Mouse (Mus musculus) B cell, adult 2 months (primary cell): Measurements from ENCODE around the gene Hoxb5.

Experiments
- DNase-seq, 2 experiments: peaks; one replicate each; pipeline ENCODE4 v3.0.0; 2022

Gene Hoxb5

DNA sequence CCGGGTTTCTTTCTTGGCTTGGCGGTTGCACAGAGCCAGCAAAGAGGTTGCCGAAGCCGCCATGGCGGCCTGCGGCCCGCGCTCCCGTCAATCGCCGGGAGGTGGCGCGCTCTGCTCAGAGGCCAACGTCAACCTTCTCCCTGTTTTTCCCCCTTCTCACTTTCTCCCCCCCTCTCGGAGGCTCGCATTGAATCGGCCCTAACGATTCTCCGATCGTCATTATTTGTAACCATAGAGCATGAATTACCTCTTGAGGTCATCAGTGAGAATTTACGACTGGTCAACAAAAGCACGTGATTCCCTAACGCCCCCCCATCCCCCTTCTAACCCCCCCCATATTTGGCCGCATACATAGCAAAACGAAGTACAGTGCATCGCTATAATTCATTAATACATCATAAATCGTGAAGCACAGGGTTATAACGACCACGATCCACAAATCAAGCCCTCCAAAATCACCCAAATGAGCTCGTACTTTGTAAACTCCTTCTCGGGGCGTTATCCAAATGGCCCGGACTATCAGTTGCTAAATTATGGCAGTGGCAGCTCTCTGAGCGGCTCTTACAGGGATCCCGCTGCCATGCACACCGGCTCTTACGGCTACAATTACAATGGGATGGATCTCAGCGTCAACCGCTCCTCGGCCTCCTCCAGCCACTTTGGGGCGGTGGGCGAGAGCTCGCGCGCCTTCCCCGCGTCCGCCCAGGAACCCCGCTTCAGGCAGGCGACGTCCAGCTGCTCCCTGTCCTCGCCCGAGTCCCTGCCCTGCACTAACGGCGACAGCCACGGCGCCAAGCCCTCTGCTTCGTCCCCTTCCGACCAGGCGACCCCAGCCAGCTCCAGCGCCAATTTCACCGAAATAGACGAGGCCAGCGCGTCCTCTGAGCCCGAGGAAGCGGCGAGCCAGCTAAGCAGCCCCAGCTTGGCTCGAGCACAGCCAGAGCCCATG, at the start of gene Hoxb5:
TSS of gene Hoxb5 (plus strand) at position 186 of the 949 bp plus-strand sequence.
- peak; percentile 77 to 78 for DNase-seq

DNA sequence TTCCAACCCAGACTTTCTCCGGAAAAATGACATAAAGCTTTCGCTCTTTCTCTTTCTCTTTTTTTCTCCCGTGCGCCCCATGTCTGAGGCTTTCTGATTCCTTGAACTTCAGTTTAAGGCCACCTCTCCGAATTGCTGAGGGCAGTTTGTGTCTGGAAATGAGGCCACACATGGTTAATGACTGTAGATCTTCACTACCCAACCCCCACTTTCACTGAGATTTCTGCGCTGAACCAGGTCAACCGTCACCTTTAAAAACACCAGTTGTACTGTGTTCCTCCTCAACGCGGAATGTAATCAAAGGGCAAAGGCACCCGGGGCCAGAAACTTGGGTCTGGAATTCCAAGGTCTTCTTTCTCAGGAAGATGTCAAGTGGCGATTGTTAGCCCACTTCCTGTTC, 48.9 kb upstream of the Hoxb5 start:
- DNase-seq, result no peak

- no peak for DNase-seq
Measured at GRCm38 (mm10) chr11:96255111-96255995, 47.8 kb upstream of the Hoxb5 start.

- DNase-seq, result no peak
Measured at GRCm38 (mm10) chr11:96255996-96256445, 47.1 kb upstream of the Hoxb5 start.

DNA sequence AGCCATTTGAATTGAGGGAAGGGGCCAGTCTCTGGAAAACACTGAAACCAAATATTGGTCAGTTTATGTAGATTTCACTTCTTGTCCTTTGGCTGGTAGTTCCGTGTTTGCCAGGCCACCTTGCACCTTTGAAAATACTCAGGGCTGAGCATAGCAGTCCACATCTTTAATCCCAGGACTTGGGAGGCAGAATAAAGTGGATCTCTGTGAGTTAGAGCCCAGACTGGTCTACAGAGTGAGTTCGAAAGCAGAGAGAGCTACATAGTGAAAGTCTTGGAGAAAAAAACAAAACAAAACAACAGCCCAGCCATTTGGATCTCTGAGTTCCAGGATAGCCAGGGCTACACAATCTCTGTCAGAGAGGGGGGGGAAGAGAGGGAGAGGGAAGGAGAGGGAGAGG, 46.0 kb upstream of the Hoxb5 start:
- no peak for DNase-seq

GRCm38 (mm10) chr11:96259038-96259437, 44.1 kb upstream of the Hoxb5 start:
- DNase-seq, result no peak

DNA sequence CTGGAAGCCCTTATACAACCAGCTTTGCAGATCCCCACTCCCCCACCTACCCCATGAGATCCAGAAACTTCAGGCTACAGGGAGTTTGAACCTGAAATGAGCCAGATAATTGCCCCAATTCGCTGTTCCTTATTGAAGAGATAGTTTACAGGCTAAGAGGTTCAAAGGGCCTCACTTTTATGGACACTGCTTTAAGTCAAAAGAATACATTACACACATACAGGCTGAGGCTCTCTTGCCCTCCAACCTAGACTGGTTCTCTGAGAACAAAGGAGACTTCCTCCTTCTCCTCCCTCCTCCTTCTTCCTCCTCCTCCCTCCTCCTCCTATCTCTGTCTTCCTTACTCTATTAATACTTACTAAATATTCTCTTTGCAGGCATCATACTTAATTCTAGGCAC, 43.6 kb upstream of the Hoxb5 start:
- no peak for DNase-seq

DNA sequence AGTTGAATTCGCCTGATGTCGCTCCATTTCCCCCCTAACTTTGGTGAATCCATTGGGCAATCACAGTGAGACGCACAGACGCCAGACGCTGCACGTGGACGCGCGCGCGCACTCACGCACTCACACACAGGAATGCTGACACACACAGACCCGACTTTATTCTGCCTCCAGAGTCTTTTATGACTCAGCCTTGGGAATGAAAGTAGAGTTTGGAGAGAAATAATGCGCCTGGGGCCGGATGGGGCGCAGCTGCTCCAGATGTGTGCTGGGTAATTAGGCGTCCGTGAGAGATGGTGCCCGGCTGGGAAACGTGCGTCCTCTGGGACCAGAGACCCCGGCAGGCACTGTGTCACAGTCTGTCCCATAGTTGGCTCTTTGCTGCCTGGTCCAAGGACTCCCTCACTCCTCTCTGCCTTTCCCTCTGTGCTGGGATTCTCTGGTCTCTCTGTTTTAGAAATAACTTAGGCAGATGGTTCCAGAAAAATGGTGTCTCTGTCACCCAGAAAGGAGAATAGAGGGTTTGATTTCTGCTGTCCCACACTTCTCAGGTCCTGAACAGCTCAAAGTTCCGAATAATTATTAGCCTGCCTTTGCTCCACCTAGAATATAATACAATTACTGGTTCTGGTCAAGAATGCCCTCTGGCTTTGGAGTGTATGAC, 42.7 kb upstream of the Hoxb5 start:
- DNase-seq, result no peak

DNA sequence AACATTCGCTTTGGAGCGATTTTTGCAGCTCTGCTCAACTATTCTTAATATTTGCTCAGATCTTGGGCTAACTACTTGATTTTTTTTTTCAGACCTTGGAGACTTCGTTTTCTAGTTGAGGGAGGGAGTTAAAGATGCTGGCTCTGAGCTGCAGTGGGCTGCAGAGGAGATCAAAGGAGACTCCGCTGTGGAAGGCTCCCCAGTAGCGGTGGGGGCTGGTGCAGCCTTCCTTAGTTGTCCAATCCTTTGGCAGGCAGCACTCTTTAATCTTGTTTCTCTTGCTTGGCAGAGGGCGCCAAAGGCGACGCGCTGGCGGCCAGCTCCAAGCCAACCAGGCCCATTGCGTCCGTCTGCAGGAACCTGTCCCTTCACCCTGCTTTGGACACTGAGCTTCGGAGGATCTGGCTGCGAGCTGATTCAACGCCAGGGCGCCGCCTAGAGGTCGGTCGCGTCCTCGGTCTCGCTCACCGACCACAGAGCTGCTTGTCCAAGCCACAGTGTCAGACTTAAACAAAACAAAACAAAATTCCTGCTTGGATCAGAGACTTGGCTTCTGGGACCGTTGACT, 41.7 kb upstream of the Hoxb5 start:
- DNase-seq, result peak; percentile 59 to 63

DNA sequence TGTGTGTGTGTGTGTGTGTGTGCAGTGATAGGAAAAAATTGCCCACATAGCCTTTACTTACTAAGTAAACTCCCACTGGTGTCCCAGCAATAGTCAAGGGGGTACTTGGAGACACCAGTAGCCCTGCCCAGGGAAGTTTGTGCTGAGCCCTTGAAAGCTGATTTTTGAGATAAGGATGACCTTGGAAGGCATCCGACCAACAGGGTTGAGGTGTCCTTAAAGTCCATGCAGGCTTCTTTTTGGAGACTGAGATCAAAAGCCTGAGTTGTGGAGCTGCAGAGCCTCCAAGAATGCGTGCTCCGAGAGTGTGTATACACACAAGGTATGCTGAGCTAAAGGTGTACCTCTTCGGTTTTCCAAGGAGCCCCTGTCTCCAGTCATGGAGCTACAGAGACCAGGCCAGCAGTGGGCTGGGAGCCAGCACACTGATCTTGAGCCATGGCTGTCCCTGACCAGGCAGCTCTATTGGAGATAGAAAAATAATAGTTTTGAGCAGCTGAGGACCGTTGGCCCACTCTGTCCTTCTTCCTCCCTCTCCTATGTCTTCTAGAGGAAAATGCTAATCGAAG, 40.8 kb upstream of the Hoxb5 start:
- DNase-seq, result no peak

DNA sequence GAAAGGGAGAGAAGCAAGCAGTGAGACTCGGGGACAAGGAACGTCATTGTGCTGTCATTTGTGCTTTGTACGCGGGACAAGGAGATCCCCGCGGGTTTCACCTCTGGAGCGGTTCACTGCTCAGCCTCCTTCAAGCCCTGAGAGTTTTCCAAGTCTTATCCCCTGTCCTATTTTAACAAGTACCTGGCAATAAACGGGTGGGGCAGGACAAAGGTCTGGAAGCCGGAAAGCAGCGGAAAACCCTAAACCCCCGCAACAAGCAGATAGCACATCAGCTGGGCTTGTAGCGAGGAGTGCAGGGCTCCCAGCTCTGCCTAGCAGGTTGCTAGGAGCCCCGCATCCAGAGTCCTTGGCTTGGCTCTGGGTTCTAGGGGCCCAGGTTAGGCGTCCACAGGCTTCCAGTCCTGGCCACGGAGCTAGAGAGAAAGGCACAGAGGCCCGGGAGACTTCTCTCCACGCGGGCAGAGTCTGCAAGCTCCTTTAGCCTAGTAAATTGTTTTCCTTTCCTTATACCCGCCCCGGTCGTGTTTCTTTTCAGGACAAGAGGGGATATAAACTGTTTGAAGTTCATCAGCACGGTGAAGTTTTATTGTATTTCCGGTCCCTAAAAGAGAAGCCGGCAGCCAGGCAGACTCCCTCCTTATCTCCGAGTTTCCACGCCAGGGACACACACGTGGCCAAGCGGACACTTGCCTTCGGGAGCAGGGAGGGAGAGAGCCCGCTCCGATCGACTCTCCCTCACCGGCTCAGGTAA, 39.3 kb upstream of the Hoxb5 start:
- DNase-seq, result no peak

- DNase-seq, result no peak
Measured at GRCm38 (mm10) chr11:96264390-96265020, 38.6 kb upstream of the Hoxb5 start.

DNA sequence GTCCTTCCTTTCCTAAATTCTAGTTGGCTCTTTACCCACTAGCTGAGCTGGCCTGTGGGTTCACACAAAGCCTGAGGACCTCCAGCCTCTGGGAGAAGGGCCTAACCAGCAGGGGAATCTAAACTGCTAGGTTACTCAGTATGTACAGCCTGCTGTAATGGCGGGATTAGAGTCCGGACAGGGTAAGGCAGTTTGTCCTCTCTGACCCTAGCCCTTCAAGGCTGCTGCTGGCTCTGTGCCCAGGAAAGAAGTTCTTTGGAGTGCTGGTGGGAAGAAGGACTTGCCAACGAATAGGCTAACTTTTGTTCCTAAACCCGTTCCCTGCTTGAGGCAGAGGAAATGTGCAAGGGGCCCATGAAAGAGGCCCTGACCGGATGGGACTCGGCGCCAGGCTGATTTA, 37.2 kb upstream of the Hoxb5 start:
- no peak for DNase-seq

- DNase-seq, result no peak
Measured at GRCm38 (mm10) chr11:96267021-96267920, 35.9 kb upstream of the Hoxb5 start.

GRCm38 (mm10) chr11:96268031-96268745, 34.9 kb upstream of the Hoxb5 start:
- DNase-seq, result no peak

DNA sequence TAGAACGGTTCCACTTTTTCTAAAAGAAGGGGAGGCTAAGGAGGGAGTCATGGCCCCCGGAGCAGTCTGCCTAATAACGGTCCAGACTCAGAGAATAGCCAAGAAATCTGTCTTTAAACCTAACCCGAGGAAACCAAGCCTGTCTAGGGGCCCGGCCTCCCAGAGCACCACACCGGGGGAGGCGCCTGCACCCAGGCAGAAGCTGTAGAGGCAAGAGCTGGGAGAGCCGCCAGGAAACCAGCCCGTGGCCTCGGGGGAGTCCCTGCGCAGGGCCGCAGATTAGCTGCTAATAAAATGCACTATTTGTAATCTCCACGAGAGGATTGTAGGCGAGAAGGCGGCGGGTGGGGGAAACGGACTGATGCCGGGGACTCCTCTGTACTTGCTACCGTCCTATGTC, 33.3 kb upstream of the Hoxb5 start:
- no peak for DNase-seq

DNA sequence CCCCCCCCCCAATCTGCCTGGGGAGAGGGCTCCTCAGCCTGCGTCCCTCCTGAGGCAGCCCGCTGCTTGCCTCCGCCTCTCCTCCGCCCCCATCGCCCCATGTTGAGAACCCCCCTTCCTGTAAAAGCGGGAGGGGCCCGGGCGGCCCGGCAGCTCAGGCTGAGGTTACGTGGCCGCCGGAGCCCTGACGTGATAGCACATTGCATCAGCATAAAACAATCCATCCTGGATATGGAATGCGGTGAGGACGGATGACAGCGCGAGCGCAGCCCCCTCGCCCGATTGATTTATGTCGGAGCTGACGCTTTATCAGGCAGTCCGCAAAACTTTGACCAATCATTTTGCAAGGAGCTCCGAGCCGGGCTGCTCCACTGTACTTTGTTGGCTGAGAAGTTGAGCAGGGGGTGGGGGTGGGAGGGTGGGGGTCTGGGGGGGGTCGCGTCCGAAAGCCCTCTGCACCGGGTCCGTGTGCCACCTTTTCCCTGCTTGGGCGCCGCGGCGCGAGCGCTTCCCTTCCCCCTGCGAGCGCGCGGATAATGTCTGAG, 32.1 kb upstream of the Hoxb5 start, which contains the start of gene Hoxb9:
TSS of gene Hoxb9 (plus strand) at position 462 of the 545 bp plus-strand sequence.
- DNase-seq, result no peak

GRCm38 (mm10) chr11:96271541-96272011, 31.6 kb upstream of the Hoxb5 start:
- DNase-seq, result no peak
